Mouse (Mus musculus) lung, postnatal 0 days (tissue): ENCODE measurements at regions not wholly inside any gene's neighbourhood (a gene's known extent, or its start where the extent isn't known, plus 50 kb on each side); places are given as distances from the start of the nearest gene placed in this dataset.

Source experiments
- CTCF ChIP-seq: IDR thresholded peaks from 2 replicates; pipeline ENCODE4 v1.5.1; 2016; ENCODE audit warnings: antibody characterized with exemption, mild to moderate bottlenecking
- EP300 ChIP-seq: IDR thresholded peaks from 2 replicates; pipeline ENCODE4 v1.6.1; 2016; ENCODE audit warnings: antibody characterized with exemption, mild to moderate bottlenecking, control low read depth

- TF ChIP-seq CTCF = no peak
- TF ChIP-seq EP300 = no peak
Measured at GRCm38 (mm10) chr2:74451038-74451437, 128.2 kb downstream of the Lnpk start.
